In genomic region chr9:116746871-116747270, GRCm38 (mm10) we compare ENCODE assay signal across 21 mouse cellular contexts.
A peak's percentile ranks its signal among the peaks of the same experiment; 100 is the strongest.
DNase-seq lines count a peak whose midpoint lies in the region; ATAC-seq and TF ChIP-seq lines count a peak whose summit lies in the region.
"Had no signal": no experiment of that assay in that cellular context is flagged by ENCODE, and none has a peak within 500 bp of the region (broad histone marks: within the 10 kb centered on the region; RNA-seq: fewer than 3 reads in every experiment).

No protein-coding gene starts in this region.

- no peak overlapping the region for H3K27ac ChIP-seq in kidney, adult 2 months (ENCODE audit: insufficient read depth, low read depth, low read length)
- H3K27ac ChIP-seq in lung, postnatal 0 days (ENCODE audit: low read length) = no peak overlapping the region
- no peak overlapping the region for H3K27ac ChIP-seq in MEL (ENCODE audit: control insufficient read depth, low read depth, low read length)
- H3K27ac ChIP-seq in forebrain, embryonic 13.5 days = no peak overlapping the region
- H3K27ac ChIP-seq: heart, embryonic 15.5 days; liver, embryonic 12.5 days had no signal

- H3K79me2 ChIP-seq in MEL (ENCODE audit: control insufficient read depth, insufficient read depth, low read length, poor library complexity) = no peaks in the 10 kb centered on the region

- no peaks in the 10 kb centered on the region for H3K36me3 ChIP-seq in kidney, adult 2 months (ENCODE audit: control insufficient read depth, insufficient read depth, low read length)
- no peaks in the 10 kb centered on the region for H3K36me3 ChIP-seq in lung, postnatal 0 days (ENCODE audit: insufficient read depth, low read length)
- H3K36me3 ChIP-seq in MEL (ENCODE audit: control insufficient read depth in 1 of 2, insufficient read depth in 2 of 2, low read length in 2 of 2) = no peaks in the 10 kb centered on the region
- H3K36me3 ChIP-seq in forebrain, embryonic 13.5 days (ENCODE audit: poor library complexity, severe bottlenecking) = no peaks in the 10 kb centered on the region
- H3K36me3 ChIP-seq: heart, embryonic 15.5 days; liver, embryonic 12.5 days had no signal

- no peak overlapping the region for H3K9ac ChIP-seq in lung, postnatal 0 days (replicated peaks; ENCODE audit: low read depth)
- no peak overlapping the region for H3K9ac ChIP-seq in MEL (ENCODE audit: control insufficient read depth, low read depth, low read length, poor library complexity, severe bottlenecking)
- no peak overlapping the region for H3K9ac ChIP-seq in forebrain, embryonic 13.5 days
- H3K9ac ChIP-seq: heart, embryonic 15.5 days; liver, embryonic 12.5 days had no signal

- no peak for TF ChIP-seq POLR2A in kidney, adult 2 months (IDR thresholded peaks at IDR 0.05; ENCODE audit: low read depth, low read length)
- TF ChIP-seq POLR2A in MEL (IDR thresholded peaks at IDR 0.05; ENCODE audit: control insufficient read depth in 1 of 2, insufficient read depth in 1 of 2, low read depth in 1 of 2, low read length in 2 of 2, poor library complexity in 1 of 2) = no peak

- peak; percentile 45 for TF ChIP-seq RAD21 in MEL (IDR thresholded peaks at IDR 0.05; ENCODE audit: low read depth, low read length)

- H3K4me2 ChIP-seq in lung, postnatal 0 days (replicated peaks; ENCODE audit: low read depth, low read length) = no peak overlapping the region
- H3K4me2 ChIP-seq in forebrain, embryonic 13.5 days = no peak overlapping the region
- H3K4me2 ChIP-seq: heart, embryonic 15.5 days; liver, embryonic 12.5 days had no signal

- no peak for TF ChIP-seq EP300 in lung, postnatal 0 days (IDR thresholded peaks at IDR 0.05)
- TF ChIP-seq EP300 in MEL (IDR thresholded peaks at IDR 0.05; ENCODE audit: low read depth in 1 of 2, low read length in 2 of 2) = no peak

- ATAC-seq in lung, postnatal 0 days = no peak
- ATAC-seq in frontal cortex, adult (ENCODE audit: low TSS enrichment) = no peak
- ATAC-seq in forebrain, embryonic 13.5 days = no peak
- ATAC-seq: forebrain, embryonic 16.5 days; hindbrain, embryonic 16.5 days; liver, embryonic 12.5 days; midbrain, embryonic 16.5 days had no signal

- no peaks in the 10 kb centered on the region for H3K27me3 ChIP-seq in kidney, adult 2 months (replicated peaks; ENCODE audit: control insufficient read depth, insufficient read depth, low read length)
- no peaks in the 10 kb centered on the region for H3K27me3 ChIP-seq in lung, postnatal 0 days (replicated peaks; ENCODE audit: insufficient read depth, low read length)
- no peaks in the 10 kb centered on the region for H3K27me3 ChIP-seq in MEL (ENCODE audit: control insufficient read depth in 1 of 2, insufficient read depth in 2 of 2, low read length in 2 of 2)
- no peaks in the 10 kb centered on the region for H3K27me3 ChIP-seq in forebrain, embryonic 13.5 days
- H3K27me3 ChIP-seq: heart, embryonic 15.5 days; liver, embryonic 12.5 days had no signal

- DNase-seq in kidney, adult 2 months = no peak
- no peak for DNase-seq in kidney, postnatal 14 days
- no peak for DNase-seq in lung, postnatal 0 days (ENCODE audit: low spot score)
- no peak for DNase-seq in lung, adult 18-20 months
- peak; percentile 20 for DNase-seq in MEL (ENCODE audit: low read depth, low spot score)
- DNase-seq: adrenal gland, adult 8-10 months; cerebellum, postnatal 10 days; embryo, embryonic 11 days; heart, adult 18-20 months; kidney, adult 11 months; kidney, postnatal 25 days; lung, postnatal 10 days; right cerebral cortex, postnatal 14 days; thymus, adult 18-20 months had no signal

- H3K4me1 ChIP-seq in kidney, adult 2 months (ENCODE audit: control insufficient read depth, insufficient read depth, low read length) = no peaks in the 10 kb centered on the region
- H3K4me1 ChIP-seq in lung, postnatal 0 days (ENCODE audit: insufficient read depth, low read depth, low read length) = no peaks in the 10 kb centered on the region
- H3K4me1 ChIP-seq in MEL (ENCODE audit: control insufficient read depth in 1 of 2, insufficient read depth in 2 of 2, low read length in 2 of 2) = no peaks in the 10 kb centered on the region
- no peaks in the 10 kb centered on the region for H3K4me1 ChIP-seq in forebrain, embryonic 13.5 days
- H3K4me1 ChIP-seq: liver, embryonic 12.5 days had no signal

- 90% methylated on average over 3 of the region's 3 CpGs for WGBS in kidney, adult 2 months
- 81% methylated on average over 3 of the region's 3 CpGs for WGBS in lung, postnatal 0 days
- WGBS in forebrain, embryonic 13.5 days = 73% methylated on average over 3 of the region's 3 CpGs

- TF ChIP-seq CTCF in kidney, adult 2 months (conservative IDR thresholded peaks at IDR 0.05; ENCODE audit: insufficient read depth, insufficient read length, low read depth, low read length) = 0 out of 2 replicates have a peak, but pooled peaks have one; percentile 30
- peak; percentile 43 for TF ChIP-seq CTCF in lung, postnatal 0 days (IDR thresholded peaks at IDR 0.05)
- TF ChIP-seq CTCF in MEL (IDR thresholded peaks at IDR 0.05 in 2 of 3, conservative IDR thresholded peaks at IDR 0.05 in 1 of 3; ENCODE audit: control insufficient read depth in 1 of 3, insufficient read depth in 1 of 3, low read depth in 2 of 3, low read length in 3 of 3, poor library complexity in 1 of 3, severe bottlenecking in 1 of 3) = peak in 1 of 3 experiments; percentile 42; a peak in 2 of 6 replicates

- no peak overlapping the region for H3K4me3 ChIP-seq in kidney, adult 2 months (ENCODE audit: insufficient read depth, low read depth, low read length)
- H3K4me3 ChIP-seq in lung, postnatal 0 days (ENCODE audit: low read depth, low read length) = no peak overlapping the region
- no peak overlapping the region for H3K4me3 ChIP-seq in MEL (ENCODE audit: control insufficient read depth in 1 of 2, insufficient read depth in 1 of 2, low read depth in 2 of 2, low read length in 2 of 2)
- no peak overlapping the region for H3K4me3 ChIP-seq in forebrain, embryonic 13.5 days
- H3K4me3 ChIP-seq: heart, embryonic 15.5 days; liver, embryonic 12.5 days had no signal

- H3K9me3 ChIP-seq in lung, postnatal 0 days (ENCODE audit: low read length) = no peaks in the 10 kb centered on the region
- no peaks in the 10 kb centered on the region for H3K9me3 ChIP-seq in MEL (replicated peaks; ENCODE audit: insufficient read depth, low read length)
- H3K9me3 ChIP-seq in forebrain, embryonic 13.5 days (replicated peaks) = no peaks in the 10 kb centered on the region
- H3K9me3 ChIP-seq: heart, embryonic 15.5 days; liver, embryonic 12.5 days had no signal

TF ChIP-seq in MEL, 35 proteins besides CTCF, POLR2A, EP300 and RAD21:
- TF ChIP-seq MXI1 (IDR thresholded peaks at IDR 0.05; ENCODE audit: low read depth, low read length) (no peak), SMC3 (IDR thresholded peaks at IDR 0.05; ENCODE audit: low read depth, low read length) (peak; percentile 49), ZMIZ1 (IDR thresholded peaks at IDR 0.05; ENCODE audit: low read depth, low read length) (no peak), RCOR1 (IDR thresholded peaks at IDR 0.05; ENCODE audit: low read depth, low read length) (no peak), ZC3H11A (IDR thresholded peaks at IDR 0.05; ENCODE audit: low read depth, low read length) (peak; percentile 36; the same call in 1 of the 2 replicates), SIN3A (IDR thresholded peaks at IDR 0.05; ENCODE audit: low read length) (no peak), ZNF384 (IDR thresholded peaks at IDR 0.05; ENCODE audit: low read depth, low read length) (no peak)
